Mouse (Mus musculus) lung, adult 2 months (tissue): ENCODE measurements at regions not wholly inside any gene's neighbourhood (a gene's known extent, or its start where the extent isn't known, plus 50 kb on each side); places are given as distances from the start of the nearest gene placed in this dataset.
A peak's percentile ranks its signal among the peaks of the same experiment; 100 is the strongest.
"Not testable (repeated sequence)": the region's sequence is repeated elsewhere in the genome, so short reads cannot be mapped to it uniquely, and the experiment has no call there.

ENCODE experiments used
- DNase-seq: peaks from one replicate; pipeline ENCODE4 v3.0.0; 2022
- H3K4me1 ChIP-seq: fragments of 200-500 bp; 2 replicates; pipeline ENCODE4 v1.6.1; 2011; ENCODE audit warnings: low read length; ENCODE audit not compliant: control insufficient read depth, insufficient read depth
- H3K4me3 ChIP-seq: fragments of 200-500 bp; replicated peaks from 2 replicates; pipeline ENCODE3; 2011; ENCODE audit warnings: low read depth, mild to moderate bottlenecking, control low read depth, low read length; ENCODE audit errors: extremely low read depth
- CTCF ChIP-seq: fragments of 200-500 bp; IDR thresholded peaks from 2 replicates; pipeline ENCODE4 v1.5.1; 2011; ENCODE audit warnings: mild to moderate bottlenecking, low read length, control low read depth; ENCODE audit not compliant: insufficient read depth
- POLR2A ChIP-seq: fragments of 200-500 bp; IDR thresholded peaks from 2 replicates; pipeline ENCODE4 v1.6.1; 2011; ENCODE audit warnings: low read depth, mild to moderate bottlenecking, control low read depth, low read length, borderline replicate concordance; ENCODE audit errors: extremely low read depth
- WGBS: fragments of 180-500 bp; shearing (Covaris S2); methylation state at CpG from one replicate; pipeline ENCODE4 v1.1.7; 2018; 5-methylcytosine and 5-hydroxymethylcytosine counted together

DNA sequence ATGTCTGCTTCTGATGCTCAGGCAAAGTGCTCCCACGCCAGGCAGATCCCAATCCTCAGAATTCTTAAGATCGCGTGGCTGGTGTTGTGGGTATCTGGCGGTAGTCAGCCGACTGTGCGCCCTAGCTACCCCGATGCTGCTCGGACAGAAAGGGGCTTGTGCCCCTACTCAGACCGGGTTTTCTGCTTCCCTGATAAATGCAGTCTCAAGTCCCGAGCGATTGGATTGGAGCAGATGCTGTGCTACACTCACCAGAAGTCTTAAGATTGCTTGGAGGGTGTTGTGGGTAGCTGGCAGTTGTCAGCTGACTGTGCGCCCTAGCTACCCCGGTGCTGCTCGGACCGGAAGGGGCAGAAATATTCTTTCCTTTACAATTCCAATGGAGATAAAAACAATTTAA lies 99.3 kb downstream of the Gm7489 start:
- DNase-seq, H3K4me3 ChIP-seq, H3K4me1 ChIP-seq: not testable (repeated sequence)
- 91% methylated on average over 15 of the region's 15 CpGs for WGBS

DNA sequence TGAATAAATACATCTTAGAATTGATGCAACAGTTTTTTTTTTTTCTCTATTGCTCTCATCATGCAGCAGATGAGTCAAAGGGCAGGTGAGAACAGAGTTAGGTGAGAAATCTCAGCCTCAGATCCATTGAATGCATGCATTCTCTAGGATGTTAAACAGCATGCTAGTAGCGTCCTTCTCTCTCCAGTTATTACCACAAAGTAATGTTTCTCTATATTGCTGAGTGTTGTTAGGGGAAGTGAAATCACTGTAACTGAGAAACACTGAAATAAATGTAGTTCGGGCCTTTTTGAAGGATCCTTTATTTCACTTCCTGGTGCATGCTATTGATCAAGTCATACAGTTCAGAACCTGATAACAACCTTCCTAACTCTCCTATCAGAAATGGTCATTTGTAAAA lies 105.2 kb downstream of the Gm7489 start:
- DNase-seq = no peak
- WGBS = 73% methylated on average over 2 of the region's 2 CpGs
- H3K4me3 ChIP-seq = no peak overlapping the region
- H3K4me1 ChIP-seq = no peaks in the 10 kb centered on the region
- no peak for TF ChIP-seq POLR2A
- TF ChIP-seq CTCF = no peak

DNA sequence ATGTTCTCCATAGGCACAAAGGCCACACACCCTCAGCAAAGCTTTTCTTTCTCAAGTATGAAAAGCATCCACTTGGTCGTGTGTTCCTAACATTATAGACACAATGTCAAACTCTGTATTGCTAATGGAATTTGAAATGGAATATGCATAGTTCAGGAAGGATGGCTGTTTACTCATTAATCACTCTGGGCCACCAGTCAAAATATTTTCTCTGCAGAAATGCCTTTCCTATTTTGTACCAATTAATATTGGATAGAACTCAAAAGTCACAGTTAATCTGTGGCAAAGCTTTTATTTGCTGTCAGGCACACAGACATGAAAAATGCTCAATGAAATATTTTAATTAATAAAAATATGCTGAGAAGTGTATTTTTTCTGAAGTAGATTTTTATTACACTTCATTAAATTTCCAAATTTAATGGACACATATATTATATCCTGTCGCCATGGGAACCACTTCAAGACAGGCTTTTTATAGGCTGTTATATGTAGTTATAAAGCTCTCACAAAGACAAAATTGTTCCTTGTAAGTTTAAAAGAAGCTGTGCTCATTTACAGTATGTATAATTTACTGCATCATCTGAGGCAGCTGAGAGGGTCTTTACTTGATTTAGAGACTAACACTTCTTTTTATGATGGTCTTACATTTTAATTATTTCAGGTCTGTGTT lies 110.6 kb downstream of the Gm7489 start:
- TF ChIP-seq CTCF (no peak), POLR2A (no peak)
- 55% methylated on average over 2 of the region's 2 CpGs for WGBS
- DNase-seq = no peak
- H3K4me3 ChIP-seq = no peak overlapping the region
- no peaks in the 10 kb centered on the region for H3K4me1 ChIP-seq

- WGBS = 91% methylated on average over 6 of the region's 6 CpGs
- Histone ChIP-seq H3K4me3 (no peak overlapping the region), H3K4me1 (no peaks in the 10 kb centered on the region)
- no peak for DNase-seq
- TF ChIP-seq CTCF = no peak
- TF ChIP-seq POLR2A = no peak
Measured at GRCm38 (mm10) chr15:53998600-53999290, 114.0 kb downstream of the Gm7489 start.

DNA sequence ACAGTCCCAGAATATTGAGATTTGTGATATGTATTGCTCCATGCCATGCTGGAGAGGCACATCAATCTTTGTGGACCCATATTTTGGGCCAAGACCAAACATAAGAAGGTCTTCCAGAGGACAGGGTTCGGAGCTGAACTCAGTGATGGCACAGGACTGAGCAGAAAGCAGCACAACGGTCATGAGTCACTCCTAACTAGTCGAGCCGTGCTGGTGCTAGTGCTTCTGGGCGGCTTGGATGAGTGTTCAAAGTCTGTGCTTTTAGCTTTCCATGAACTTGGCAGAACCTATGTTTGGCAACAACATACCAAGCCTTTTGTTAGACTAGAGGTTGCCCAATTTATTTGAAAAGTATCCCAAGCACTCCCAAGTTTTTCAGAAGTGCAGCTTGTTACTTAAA lies 149.1 kb downstream of the Gm7489 start:
- TF ChIP-seq POLR2A = no peak
- TF ChIP-seq CTCF = no peak
- 63% methylated on average over 5 of the region's 5 CpGs for WGBS
- DNase-seq = no peak
- no peak overlapping the region for H3K4me3 ChIP-seq
- H3K4me1 ChIP-seq = no peaks in the 10 kb centered on the region

DNA sequence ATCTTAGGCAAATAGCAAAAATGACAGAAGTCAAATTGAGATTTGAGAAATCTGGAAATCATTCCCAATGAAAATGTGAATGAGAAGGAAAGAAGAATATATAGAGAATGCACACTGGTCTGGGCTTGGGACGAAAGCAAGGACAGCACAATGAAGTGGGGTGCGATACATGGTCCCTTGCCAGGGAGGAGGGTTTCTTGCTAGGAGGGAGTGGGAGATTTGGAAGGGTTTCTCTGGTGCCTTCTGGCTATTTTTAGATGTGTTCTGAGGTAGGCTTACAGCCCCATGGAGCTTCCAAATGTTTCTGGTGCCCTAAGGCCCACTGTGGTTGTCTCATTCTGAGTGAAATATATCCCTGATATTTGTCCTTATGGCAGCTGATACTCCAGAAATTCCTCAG lies 166.0 kb downstream of the Gm7489 start:
- Histone ChIP-seq H3K4me1 (no peaks in the 10 kb centered on the region), H3K4me3 (no peak overlapping the region)
- TF ChIP-seq POLR2A (no peak), CTCF (no peak)
- WGBS = 90% methylated on average over 2 of the region's 2 CpGs
- DNase-seq = no peak

GRCm38 (mm10) chr15:54070005-54070634 lies 185.4 kb downstream of the Gm7489 start:
- 39% methylated on average over 9 of the region's 9 CpGs for WGBS
- no peak overlapping the region for H3K4me3 ChIP-seq
- peak; percentile 64 for DNase-seq
- peak; percentile 100 for TF ChIP-seq CTCF
- no peak for TF ChIP-seq POLR2A
- no peaks in the 10 kb centered on the region for H3K4me1 ChIP-seq

DNA sequence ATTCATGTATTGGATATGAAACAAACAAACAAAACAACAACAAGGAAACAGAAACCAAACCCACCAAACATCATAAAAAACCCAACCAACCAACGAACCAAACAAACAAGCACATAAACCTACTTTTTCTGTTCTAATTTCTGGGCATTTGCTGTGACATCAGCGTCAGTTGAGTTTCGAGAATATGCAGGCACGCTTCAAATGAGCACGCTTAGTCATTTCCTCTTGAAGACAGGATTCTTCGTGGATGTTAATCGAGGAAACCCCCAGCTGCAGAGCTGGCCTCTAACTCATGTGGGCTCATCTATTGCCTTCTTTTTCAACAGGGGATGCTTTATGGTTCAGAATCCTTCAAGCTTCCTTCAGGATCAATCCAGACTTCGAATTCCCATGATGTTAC lies 187.0 kb downstream of the Gm7489 start:
- no peak for DNase-seq
- no peak overlapping the region for H3K4me3 ChIP-seq
- H3K4me1 ChIP-seq = no peaks in the 10 kb centered on the region
- TF ChIP-seq POLR2A (no peak), CTCF (no peak)
- WGBS = 36% methylated on average over 8 of the region's 8 CpGs

- no peak for TF ChIP-seq CTCF
- no peak for TF ChIP-seq POLR2A
- Histone ChIP-seq H3K4me1 (no peaks in the 10 kb centered on the region), H3K4me3 (no peak overlapping the region)
- WGBS = 62% methylated on average over 1 of the region's 1 CpGs
- no peak for DNase-seq
Measured at GRCm38 (mm10) chr15:54091301-54091700, 206.6 kb downstream of the Gm7489 start.

DNA sequence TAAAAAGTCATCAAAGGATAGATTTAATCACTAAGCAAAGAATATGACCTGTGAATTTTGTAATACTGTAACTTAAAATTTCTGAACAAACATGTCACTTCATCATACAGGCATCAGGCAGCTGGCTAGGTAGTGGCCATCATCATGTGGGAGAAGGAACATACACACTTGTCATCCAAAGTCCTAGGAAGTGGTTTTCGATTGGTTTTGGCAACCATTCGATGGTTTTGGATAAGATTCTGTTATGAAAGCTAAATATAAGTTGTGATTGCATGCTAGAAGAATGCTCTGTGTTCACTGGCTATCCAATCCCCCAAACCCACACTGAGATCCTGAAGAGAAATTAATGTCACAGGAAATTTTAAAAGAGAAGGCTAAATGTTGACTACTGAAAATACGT lies 207.7 kb downstream of the Gm7489 start:
- 54% methylated on average over 3 of the region's 3 CpGs for WGBS
- H3K4me3 ChIP-seq = no peak overlapping the region
- no peak for DNase-seq
- TF ChIP-seq POLR2A = no peak
- no peak for TF ChIP-seq CTCF
- no peaks in the 10 kb centered on the region for H3K4me1 ChIP-seq
